Mouse (Mus musculus) thymus, adult 2 months (tissue): Measurements from ENCODE around the gene Ankrd52.

Experiments
- CTCF ChIP-seq: fragments of 200-500 bp; IDR thresholded peaks from 2 replicates; pipeline ENCODE4 v1.5.1; 2012; ENCODE audit warnings: mild to moderate bottlenecking, control low read depth, low read length, moderate library complexity, borderline replicate concordance; ENCODE audit not compliant: control insufficient read depth, poor library complexity, insufficient read depth; ENCODE audit errors: extremely low read depth
- POLR2A ChIP-seq: fragments of 200-500 bp; IDR thresholded peaks from 2 replicates; pipeline ENCODE4 v1.6.1; 2012; ENCODE audit warnings: mild to moderate bottlenecking, low read length, control low read depth, moderate library complexity; ENCODE audit not compliant: control insufficient read depth, poor library complexity, insufficient read depth; ENCODE audit errors: extremely low read depth

DNA sequence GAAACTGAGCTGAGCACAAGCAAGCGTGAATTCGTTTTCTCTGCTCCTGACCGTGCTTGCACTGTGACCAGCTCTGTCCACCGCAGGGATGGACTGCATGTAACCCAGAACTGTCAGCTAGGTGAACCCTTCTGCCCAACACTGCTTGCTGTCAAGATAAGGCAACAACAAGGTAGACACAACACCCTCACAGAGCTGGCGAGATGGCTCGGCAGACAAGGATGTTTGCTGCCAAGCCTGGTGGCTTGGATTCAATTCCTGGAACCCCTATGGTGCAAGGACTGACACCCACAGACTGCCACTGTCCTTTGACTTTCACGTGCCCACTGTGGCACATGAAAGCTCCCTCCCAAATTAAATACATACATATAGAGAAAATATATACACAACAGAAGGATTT is 27.0 kb downstream of the Ankrd52 start:
- no peak for TF ChIP-seq POLR2A
- no peak for TF ChIP-seq CTCF
